Mouse (Mus musculus) erythroid progenitor cell, adult 5-6 weeks (primary cell): Measurements from ENCODE around the gene Etv2. TPM values are rescaled to one million over a fixed set of nuclear protein-coding genes. Genes with fewer than 3 reads are reported as not detected.

ENCODE experiments used
- ATAC-seq: replicated peaks from 2 replicates; pipeline ENCODE4 v1.8.0; 2016; ENCODE audit warnings: moderate number of reproducible peaks, mild to moderate bottlenecking, moderate TSS enrichment, inconsistent platforms; ENCODE audit not compliant: poor library complexity, low FRiP score, severe bottlenecking
- total RNA-seq, 2 experiments: library from RNA; stranded (forward) in 1 of 2; stranded (reverse) in 1 of 2; fragments of 150-400 nt in 1 of 2; fragments of 186-747, 209-891 nt in 1 of 2; gene quantifications; 2 replicates each; pipeline versions ENCODE4 v1.2.3 to v1.2.4; 2015 to 2017; ENCODE audit warnings: low replicate concordance in 2 of 2

The Etv2 gene
- total RNA-seq, 2 experiments from 2014 or later: not detected

- no peak for ATAC-seq
These were observed 20.4 kb downstream of the Etv2 start for GRCm38 (mm10) chr7:30615049-30615760.

GRCm38 (mm10) chr7:30614454-30614853 is 21.2 kb downstream of the Etv2 start:
- ATAC-seq: no peak

- ATAC-seq: peak; percentile 79
These were observed 22.0 kb downstream of the Etv2 start for GRCm38 (mm10) chr7:30613529-30614112.

GRCm38 (mm10) chr7:30612654-30613402 is 22.8 kb downstream of the Etv2 start, which contains the start of gene Upk1a:
Upk1a (minus strand) TSS chr7:30612847.
- no peak for ATAC-seq

- no peak for ATAC-seq
These were observed 25.6 kb downstream of the Etv2 start for GRCm38 (mm10) chr7:30610043-30610442.

- no peak for ATAC-seq
These were observed 27.2 kb downstream of the Etv2 start for GRCm38 (mm10) chr7:30608476-30608875.

- peak; percentile 70; the same call in 1 of the 2 replicates for ATAC-seq
These were observed 27.8 kb downstream of the Etv2 start for GRCm38 (mm10) chr7:30607706-30608309.

- ATAC-seq: no peak
These were observed 30.7 kb downstream of the Etv2 start for GRCm38 (mm10) chr7:30604944-30605343.

GRCm38 (mm10) chr7:30604424-30604823 is 31.2 kb downstream of the Etv2 start:
- no peak for ATAC-seq

- no peak for ATAC-seq
These were observed 33.1 kb downstream of the Etv2 start for GRCm38 (mm10) chr7:30602583-30602982.

- ATAC-seq: no peak
These were observed 35.0 kb downstream of the Etv2 start for GRCm38 (mm10) chr7:30600651-30601050.

GRCm38 (mm10) chr7:30599933-30600353 is 35.7 kb downstream of the Etv2 start:
- peak; percentile 99 for ATAC-seq

- no peak for ATAC-seq
These were observed 36.9 kb downstream of the Etv2 start, which contains the start of gene Zbtb32 for GRCm38 (mm10) chr7:30598786-30599185. Zbtb32 (minus strand) TSS chr7:30598909.

GRCm38 (mm10) chr7:30596811-30597210 is 38.8 kb downstream of the Etv2 start:
- ATAC-seq: no peak

GRCm38 (mm10) chr7:30596093-30596492 is 39.6 kb downstream of the Etv2 start:
- ATAC-seq: no peak

GRCm38 (mm10) chr7:30594510-30595024 is 41.1 kb downstream of the Etv2 start:
- ATAC-seq: no peak

GRCm38 (mm10) chr7:30593579-30594509 is 41.8 kb downstream of the Etv2 start:
- no peak for ATAC-seq

GRCm38 (mm10) chr7:30592772-30593423 is 42.8 kb downstream of the Etv2 start:
- ATAC-seq: no peak

GRCm38 (mm10) chr7:30591605-30591951 is 44.1 kb downstream of the Etv2 start:
- no peak for ATAC-seq
